Mouse (Mus musculus) urinary bladder, postnatal 25 days (tissue): ENCODE results near the gene Kars.

Experiments used
- DNase-seq: peaks from one replicate; pipeline ENCODE4 v3.0.0; 2022; ENCODE audit warnings: low spot score

Gene Kars

DNA sequence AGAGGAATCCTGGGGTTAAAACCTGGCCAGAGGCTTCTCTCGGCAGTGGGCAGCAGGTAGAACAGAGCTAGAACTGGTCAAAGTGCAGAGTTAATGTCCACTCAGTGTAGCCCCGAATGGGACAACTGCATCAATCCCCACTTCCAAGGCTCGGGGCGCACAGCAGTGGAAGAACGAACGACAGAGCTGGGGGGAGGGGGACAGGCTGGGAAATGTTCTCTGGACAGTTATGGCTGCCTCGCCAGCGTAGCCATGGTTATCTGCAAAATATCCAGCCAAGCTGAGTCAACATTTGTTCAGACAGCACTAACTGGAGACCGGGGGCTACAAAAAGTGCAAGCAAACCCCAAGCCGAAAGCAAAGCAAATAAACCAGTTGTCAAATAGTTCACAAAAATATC lies 33.0 kb downstream of the Kars start:
- DNase-seq = no peak

DNA sequence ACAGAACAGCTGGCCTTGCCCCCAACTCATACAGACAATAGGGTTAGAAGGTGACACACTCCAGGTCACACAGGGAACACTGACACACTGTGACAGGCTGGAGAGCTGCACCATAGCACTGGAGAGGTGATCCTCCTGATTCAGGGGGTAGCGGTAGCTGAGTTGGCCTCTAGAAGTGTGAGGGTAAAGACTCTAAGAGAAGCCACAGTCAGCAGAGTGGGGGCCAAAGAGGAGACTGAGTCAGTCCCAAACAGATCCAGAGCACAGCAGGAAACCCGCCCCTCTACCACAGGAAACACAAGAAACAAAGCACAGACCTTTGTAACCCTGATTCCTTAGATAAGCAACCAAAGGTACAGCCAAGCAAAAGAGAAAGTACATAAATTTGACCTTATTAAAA lies 34.8 kb downstream of the Kars start:
- DNase-seq = no peak

DNA sequence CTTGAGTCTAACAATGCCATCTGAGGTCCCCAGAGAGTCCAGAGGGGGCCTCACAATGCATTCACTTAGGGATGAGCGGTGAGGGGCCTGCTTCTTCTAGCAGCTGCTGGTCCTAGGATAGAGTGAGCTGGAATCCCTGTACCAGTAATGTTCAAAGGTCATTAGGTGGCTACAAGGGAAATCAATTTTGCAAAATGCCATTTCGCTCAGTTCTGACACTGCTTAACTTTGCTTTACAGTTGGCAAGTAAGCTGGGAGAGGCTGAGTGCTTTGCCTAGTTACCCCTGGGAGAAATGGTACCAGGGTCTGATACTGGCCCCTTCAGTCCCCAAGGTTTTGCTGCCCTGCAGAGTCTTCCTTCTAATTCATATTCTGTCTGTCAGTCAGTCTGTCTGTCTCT lies 35.4 kb downstream of the Kars start:
- no peak for DNase-seq

DNA sequence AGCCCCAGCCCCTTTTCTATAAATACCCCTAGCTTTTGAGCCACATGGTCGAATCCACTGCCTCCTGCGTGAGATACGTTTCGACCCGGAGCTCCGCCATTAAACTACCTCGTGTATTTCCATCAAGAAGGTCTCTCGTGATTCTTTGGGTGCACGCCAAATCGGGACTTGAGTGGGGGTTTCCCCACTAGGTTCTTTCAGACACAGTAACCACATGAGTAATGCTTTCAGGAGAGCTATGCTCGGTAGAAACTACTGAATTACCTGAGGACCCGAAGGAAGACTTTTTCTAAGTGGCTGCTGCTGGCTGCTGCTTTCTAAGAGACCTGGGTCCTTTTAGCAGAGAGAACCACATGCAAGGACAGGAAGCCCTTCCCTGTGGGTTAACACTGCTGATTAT lies 37.0 kb downstream of the Kars start:
- DNase-seq = no peak

DNA sequence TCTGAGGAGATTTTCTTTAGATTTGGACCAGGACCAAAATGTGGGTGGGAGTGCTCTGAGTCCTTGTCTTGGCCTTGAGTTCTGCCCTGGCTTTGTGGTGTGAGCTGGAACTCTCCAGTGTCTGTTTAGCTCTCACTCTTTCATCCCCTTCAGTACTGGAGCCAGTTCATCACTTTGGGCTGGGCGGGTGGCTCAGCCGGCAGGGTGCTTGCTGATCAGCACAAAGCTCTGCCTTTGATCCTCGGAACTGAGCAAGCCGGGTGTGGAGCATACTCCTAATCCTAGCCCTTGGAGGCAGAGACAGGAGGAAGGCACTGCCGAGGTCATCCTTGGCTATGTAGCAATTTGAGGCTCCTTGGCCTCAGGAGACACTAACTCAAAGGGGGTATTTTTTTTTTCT lies 42.1 kb downstream of the Kars start:
- DNase-seq = no peak

DNA sequence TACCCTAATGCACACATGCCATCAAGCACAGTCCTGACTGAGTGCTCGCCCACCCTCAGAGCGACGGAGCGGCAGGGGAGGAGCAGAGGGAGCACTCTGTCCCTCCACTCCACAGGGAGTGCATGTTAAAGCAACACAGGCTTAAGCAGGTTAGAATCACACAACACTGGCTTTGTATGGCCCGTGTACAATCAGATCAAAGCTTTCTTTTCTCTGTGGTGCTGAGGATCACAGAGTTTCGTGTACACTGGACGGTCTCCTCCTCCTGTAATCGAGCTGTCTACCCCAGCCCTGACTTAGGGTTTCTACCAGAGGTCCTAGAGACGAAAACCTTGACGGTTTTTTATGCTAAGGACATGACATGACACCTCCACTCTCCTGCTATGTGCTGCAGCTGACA lies 42.6 kb downstream of the Kars start:
- DNase-seq = no peak

DNA sequence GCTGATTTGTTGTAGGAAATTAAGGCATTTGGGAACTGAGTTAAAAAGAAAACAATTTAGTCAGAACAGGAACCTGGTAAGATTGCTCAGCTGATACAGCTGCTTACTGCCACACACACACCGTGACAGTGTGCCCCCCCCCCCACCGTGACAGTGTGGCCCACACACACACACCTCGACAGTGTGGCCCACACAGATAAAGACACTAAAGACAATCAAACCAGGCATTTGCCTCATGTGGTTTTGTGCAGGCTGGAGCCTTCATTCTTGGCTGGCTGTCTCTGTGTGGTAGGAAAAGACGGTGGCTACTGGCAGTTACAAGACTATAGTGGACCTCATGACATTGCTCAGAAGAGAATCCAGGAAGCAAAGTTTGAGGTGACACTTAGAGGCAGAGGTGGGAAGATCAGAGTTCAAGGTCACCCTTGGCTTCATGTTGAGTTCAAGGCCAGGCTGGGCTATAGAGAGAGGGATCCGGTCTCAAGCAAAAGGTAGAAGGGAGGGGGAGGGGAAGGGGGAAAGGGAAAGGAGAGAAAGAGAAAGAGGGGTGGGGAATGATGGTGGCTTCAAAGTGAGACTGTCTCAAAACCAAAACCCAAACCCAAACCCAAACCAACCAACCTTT lies 43.8 kb downstream of the Kars start:
- DNase-seq = no peak

DNA sequence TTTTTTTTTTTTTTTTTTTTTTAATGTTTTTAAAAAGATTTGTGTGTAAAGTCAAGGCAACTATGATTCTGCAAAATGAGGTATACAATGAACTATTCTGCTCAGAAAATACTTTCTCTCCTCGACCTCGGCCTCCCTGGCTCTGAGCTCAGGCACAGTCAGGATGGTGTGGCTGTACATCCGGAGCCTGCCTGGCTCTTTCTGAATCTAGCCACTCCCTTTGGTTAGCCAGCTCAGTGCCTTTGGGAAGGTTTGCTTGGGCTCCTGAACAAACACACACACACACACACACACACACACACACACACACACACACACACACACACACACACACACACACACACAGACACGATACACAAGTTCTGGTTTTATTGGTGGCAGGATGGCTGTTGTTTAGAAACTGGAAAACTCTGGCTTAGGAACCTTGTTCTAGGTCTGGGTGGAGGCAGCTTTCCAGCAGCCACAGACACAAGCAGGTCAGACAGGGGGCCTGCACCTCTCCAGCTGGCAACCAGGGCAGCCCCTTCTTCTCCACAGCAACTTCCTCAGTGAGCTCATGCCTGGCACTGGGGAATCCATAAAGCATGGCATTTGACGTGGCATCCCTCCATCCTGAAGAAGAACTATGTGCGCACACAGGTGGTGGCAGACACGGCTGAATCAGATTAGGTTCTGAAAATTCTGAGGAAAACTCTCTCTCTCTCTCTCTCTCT lies 46.1 kb downstream of the Kars start:
- DNase-seq = no peak

DNA sequence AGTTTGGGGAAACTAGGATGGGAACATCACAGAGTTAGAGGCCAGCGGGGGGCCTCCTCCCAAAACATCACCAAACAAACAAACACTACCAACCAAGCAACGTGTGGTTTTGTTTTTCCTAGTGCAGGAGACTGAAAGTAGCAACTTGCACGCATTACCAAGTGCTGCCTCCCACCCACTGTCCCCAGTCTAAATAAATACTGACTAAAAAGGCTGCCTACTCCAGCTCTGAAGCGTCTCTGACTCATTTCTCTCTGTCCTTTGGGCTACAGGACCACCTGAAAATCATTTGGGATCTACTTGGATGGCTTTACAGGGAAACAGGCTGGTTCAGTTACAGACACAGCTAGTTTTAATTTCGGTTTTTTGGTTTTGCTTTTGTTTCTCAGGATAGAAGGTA lies 46.8 kb downstream of the Kars start:
- DNase-seq = no peak

DNA sequence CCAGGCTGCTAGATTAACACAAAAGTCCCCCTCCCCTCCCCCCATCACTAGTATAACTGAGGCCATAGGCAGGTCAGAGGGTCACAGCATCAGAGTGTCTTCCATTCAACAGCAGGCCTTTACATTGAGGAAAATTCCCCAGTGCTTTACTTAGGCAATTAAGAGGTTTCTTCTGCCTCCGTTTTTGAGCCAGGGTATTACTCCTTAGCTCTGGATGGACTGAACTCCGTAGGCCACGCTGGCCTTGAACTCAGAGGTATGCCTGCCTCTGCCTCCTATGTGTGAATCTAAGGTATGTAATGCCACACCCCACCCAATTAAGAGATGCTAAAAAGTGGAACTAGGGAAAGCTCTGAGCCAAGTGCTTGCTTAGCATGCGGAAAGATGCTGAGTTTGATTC lies 47.6 kb downstream of the Kars start:
- no peak for DNase-seq

DNA sequence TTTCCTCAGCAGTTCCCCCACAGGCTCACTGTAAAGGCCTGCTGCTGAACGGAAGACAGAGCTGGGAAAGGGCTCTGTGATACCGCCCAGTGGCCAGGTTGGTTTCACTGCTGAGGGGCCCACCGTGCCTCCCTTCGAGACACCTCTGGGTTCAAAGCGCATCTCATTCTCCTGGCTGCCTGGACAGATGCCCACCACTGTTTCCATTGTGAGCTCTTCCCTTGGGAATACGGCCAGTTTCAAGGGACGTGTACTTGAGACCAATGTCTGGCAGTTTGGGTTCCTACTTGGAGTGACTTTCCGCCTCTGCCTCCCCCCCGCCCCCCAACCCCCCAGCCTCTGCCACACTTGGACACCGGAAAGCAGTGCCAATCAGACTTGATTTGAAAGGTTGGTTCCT lies 48.0 kb downstream of the Kars start:
- no peak for DNase-seq

DNA sequence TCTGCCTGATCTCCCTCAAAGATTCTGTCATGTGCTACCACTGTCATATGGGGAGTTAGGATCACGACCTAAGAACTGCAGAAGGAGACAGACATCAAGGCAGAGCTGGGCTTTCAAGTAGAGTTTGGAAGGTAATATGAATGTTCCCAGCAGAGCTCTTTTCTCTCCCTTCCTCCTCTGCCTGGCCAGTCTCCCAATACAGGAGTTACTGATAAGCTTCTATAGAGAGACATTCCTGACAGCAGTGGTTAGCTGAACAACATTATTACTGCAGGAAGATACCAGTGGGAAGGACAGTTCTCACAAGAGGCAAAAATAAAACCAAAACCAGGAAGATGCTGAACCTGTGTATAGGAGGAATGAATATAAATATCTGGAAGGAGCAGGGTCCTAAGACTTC lies 48.5 kb downstream of the Kars start:
- no peak for DNase-seq

DNA sequence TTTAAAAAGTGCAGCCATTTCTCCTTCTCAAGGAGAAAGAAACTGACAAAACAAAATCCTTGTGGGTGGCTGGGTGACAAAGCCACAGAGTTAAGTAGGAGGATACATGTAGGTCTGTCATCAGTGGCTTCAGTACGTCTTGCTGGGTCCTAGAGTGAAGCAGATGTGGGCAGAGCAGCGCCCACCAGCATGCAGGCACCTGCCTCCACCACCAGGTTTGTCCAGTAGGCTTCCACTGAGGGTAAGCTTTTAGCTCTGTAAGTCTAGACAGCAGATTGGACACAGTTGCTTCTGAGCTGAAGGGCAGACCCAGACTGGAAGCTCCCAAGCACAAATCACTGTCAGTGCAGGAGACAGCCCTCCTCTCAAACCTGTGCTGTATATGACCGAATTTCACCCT lies 49.8 kb downstream of the Kars start:
- no peak for DNase-seq

DNA sequence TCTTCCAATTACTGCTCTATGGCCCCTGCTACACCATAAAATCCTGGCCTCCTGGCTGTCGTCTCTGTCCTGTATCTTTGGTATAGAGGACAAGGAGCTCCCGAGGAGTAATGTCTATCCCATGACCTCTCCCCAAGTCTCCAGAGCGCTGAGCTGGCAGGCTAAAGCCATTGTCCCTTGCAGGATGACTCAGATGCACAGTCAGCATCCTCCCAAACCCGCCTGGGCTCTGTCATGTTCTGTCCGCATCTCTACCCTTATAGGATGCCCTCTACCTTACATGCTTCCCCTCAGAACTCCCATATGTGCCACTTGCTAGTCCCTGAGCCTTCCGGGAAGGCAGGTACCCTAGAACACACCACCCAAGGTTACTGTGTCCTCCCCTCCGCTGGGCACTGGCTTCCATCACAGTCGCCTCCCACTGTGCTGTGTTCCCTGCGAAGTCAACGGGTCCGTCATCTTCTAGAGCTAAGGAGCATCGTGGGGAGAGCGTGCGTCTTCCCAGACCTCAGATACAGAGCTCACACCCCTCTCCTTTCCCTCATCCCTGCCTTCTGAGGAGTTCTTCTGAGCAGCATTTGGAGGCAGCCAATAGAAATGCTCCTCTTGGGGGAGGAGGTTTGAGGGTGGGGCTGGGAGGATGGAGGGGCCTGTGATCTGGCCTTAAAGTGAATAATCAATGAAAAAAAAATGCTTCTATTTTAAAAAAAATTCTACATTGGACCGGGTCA lies 50.4 kb downstream of the Kars start:
- no peak for DNase-seq

DNA sequence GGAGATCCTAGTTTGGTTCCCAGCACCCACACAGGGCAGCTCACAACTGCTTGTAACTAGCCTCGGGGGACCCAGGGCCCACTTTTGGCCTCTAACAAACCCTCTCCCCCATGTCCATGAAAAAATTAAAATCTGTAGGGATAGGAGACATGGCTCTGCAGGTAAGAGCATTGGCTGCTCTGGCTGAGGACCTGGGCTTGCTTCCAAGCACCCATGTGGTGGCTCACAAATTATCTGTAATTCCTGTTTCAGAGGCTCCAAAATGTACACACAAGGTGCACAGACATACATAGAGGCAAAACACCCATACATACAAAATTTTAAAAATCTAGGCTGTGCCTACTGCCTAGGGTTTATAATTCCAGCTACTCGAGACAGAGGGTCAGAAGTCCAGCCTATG lies 53.9 kb downstream of the Kars start:
- no peak for DNase-seq

DNA sequence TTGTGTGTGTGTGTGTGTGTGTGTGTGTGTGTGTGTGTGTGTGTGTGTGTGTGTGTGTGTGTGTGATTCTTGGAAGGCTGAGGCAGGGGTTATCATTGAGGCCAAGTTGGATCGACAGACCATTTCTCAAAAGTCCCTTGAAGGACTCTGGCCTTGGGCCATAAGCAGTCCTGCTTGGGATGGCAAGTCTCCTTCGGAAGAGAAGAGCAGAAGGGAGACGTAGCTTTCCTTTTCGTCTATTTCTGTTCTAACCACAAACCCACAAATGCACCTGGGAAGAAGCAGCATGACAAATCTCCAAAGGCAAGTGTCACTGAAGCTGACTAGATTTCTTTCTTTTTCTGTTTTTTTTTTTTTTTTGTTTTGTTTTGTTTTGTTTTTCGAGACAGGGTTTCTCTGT lies 55.2 kb downstream of the Kars start:
- DNase-seq = no peak

DNA sequence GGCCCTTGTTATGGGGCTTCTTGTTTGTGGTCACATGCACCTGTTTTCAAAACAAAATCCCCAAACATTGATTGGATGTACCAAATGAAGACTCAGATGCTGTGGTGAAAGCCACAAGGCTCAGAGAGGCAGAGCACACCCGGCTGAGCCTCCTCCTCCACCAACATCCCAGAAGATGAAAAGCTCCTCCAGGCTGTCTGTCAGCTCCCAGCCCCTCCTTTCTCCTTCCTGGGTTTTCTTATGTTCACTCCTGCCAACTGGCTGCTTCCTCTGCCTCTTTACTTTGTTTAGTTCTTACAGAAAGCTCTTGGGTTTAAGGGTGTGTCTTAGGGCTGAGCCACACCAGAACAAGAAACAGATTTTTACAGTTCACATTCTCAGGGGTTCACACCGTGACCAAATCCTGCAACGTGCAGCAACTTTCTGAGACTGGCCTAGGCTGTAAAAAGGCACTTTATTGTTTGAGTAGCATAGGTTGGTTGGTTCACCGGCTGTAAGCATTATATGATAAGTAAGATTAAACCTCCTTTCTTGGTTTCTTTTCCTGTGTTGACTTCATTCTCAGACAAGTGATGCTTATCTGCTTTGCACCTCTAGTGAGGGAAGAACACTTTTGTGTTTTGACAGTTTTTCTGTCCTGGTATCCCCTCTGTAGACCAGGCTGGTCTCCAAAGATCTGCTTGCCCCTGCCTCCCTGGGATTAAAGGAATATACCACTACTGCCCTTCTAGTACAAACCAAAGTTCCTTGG lies 56.1 kb downstream of the Kars start:
- no peak for DNase-seq

DNA sequence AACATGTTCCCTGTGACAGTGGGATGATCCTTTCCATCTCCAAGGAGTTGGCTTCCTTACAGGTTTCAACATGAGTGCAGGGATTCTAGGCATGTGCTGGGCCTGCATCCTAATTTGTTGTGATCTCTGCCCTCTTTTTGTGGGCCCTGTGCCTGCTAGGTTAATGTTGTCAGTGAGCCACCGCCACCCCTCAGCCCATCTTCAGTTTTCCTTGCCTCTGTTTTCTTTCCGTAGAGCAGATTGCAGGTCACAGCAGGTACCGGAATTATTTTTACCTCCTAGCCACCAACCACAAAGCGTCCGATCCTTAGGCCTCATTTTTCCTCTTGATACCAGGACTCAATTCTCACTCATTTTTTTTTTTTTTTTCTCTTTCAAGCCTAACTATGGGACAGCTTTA lies 59.2 kb downstream of the Kars start:
- DNase-seq = no peak

DNA sequence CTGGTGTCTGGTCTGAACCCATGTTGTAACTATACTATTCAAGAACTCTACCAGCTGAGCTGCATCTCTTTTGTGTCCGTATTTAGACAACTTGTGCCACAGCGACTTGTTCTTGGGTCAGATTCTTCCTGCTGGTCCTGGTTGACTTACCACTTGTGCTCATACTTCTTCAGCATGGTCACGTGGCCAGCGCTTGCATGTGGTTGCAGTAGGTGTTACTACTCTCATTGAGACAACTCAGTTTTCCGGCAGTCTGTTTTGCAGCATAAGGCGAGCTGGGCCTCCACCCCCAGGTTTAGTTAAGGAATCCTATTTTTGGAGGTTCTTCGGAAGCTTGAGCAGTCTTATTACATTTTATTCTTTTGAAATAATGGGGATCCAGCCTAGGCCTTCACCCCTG lies 59.8 kb downstream of the Kars start:
- no peak for DNase-seq

DNA sequence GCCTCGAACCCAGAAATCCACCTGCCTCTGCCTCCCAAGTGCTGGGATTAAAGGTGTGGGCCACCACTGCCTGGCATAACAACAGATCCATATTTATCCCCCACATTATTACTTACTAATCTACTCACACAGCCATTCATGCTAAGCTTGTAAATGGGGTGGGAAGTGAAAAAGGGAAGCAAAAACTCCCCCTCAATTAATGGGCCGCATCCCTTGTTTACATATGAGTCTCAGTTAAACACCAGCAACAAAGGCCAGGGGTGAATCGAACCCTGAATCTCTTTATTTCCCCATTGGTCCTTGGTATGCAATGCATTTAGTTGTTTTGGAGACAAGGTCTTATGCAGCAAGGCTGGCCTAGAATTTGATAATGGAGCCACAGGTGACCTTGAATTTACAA lies 60.3 kb downstream of the Kars start:
- no peak for DNase-seq

DNA sequence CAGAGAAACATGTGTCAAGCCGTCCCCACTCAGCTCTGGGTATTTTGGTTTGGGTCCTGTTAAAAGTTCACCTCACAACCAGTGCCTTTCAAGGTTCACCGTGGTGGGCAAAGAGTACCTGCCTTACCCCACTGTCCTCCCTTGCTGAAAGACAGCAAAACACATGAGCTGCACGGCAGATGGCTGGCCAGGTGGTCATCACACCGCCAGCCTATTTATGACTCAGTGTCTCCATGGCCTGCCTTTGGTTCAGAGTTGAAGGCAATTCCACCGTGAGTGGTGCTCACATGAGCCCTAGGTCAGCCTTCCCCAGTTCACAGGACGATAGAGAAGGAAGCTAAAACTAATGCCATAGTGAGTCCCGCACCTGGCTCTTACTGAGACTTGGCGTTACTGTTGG lies 63.2 kb downstream of the Kars start:
- no peak for DNase-seq

DNA sequence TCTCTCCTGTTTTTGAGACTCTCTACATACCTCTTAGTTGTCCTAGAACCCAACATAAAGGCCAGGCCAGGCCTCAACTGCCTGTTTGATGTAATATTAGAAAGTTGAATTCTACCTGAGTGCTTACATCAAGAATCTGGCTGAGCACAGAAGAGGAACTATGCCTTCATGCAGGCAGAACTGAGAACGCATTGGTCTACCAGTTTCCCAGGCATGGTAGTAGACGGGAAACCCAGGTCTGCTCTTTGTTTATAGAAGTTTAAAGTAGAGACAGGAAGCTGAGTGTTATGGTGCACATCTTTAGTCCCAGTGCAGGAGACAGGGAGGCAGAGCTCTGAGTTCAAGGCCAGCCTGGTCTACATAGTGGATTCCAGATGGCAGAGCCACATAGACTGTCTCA lies 64.0 kb downstream of the Kars start:
- DNase-seq = no peak

DNA sequence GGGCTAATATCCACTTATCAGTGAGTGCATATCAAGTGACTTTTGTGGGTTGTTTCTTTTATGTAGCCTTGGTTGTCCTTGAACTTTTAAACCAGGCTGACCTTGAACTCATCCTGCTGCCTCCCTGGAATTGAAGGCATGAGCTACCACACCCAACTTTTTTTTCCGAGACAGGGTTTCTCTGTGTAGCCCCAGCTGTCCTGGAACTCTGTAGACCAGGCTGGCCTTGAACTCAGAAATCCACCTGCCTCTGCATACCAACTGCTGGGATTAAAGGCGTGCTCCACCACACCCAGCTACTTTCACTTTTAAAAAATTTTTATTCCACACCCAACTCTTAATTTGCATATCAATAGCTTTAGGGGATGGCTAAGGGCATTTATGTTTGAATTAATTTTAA lies 67.6 kb downstream of the Kars start:
- DNase-seq = no peak
